Mouse (Mus musculus) intestine, embryonic 15.5 days (tissue): ENCODE data around the gene Ccdc142. TPM values are rescaled to one million over a fixed set of nuclear protein-coding genes. Genes with fewer than 3 reads are reported as not detected.

ENCODE experiments used
- ATAC-seq: fragments of 200-750 bp; cut with Nextera tagmentation; 2 replicates; pipeline ENCODE4 v1.8.0; 2017; ENCODE audit warnings: moderate TSS enrichment, moderate library complexity
- H3K27ac ChIP-seq: fragments of 300-500 bp; sonication (generic); 2 replicates; pipeline ENCODE4 v1.5.1; 2015; ENCODE audit warnings: mild to moderate bottlenecking, inconsistent platforms
- H3K27me3 ChIP-seq: fragments of 300-500 bp; sonication (generic); replicated peaks from 2 replicates; pipeline ENCODE4 v1.6.1; 2015; ENCODE audit warnings: inconsistent platforms
- H3K36me3 ChIP-seq: fragments of 300-500 bp; sonication (generic); 2 replicates; pipeline ENCODE4 v1.6.1; 2015; ENCODE audit warnings: inconsistent platforms
- H3K4me1 ChIP-seq: fragments of 300-500 bp; sonication (generic); replicated peaks from 2 replicates; pipeline ENCODE4 v1.6.1; 2015; ENCODE audit warnings: inconsistent platforms
- H3K4me2 ChIP-seq: fragments of 300-500 bp; sonication (generic); replicated peaks from 2 replicates; pipeline ENCODE4 v1.6.1; 2015; ENCODE audit warnings: mild to moderate bottlenecking, inconsistent platforms
- H3K4me3 ChIP-seq: fragments of 300-500 bp; sonication (generic); replicated peaks from 2 replicates; pipeline ENCODE4 v1.5.1; 2015; ENCODE audit warnings: inconsistent platforms
- H3K9ac ChIP-seq: fragments of 300-500 bp; sonication (generic); 2 replicates; pipeline ENCODE4 v1.6.1; 2015; ENCODE audit warnings: inconsistent platforms
- H3K9me3 ChIP-seq: fragments of 300-500 bp; sonication (generic); 2 replicates; pipeline ENCODE4 v1.6.1; 2016; ENCODE audit warnings: inconsistent platforms
- WGBS: fragments of 180-500 bp; shearing (Covaris S2); methylation state at CpG from one replicate; pipeline ENCODE4 v1.1.7; 2015; 5-methylcytosine and 5-hydroxymethylcytosine counted together
- polyA plus RNA-seq: library from polyadenylated mRNA; unstranded; fragments of >200 nt; fragmentation: Nextera tagmentation; extraction: Ambion mirVana; gene quantifications from 2 replicates; pipeline ENCODE4 v1.2.1, GENCODE M21; 2015

The Ccdc142 gene
- polyA plus RNA-seq, 1 experiment from 2014 or later, result 2.6 TPM

DNA sequence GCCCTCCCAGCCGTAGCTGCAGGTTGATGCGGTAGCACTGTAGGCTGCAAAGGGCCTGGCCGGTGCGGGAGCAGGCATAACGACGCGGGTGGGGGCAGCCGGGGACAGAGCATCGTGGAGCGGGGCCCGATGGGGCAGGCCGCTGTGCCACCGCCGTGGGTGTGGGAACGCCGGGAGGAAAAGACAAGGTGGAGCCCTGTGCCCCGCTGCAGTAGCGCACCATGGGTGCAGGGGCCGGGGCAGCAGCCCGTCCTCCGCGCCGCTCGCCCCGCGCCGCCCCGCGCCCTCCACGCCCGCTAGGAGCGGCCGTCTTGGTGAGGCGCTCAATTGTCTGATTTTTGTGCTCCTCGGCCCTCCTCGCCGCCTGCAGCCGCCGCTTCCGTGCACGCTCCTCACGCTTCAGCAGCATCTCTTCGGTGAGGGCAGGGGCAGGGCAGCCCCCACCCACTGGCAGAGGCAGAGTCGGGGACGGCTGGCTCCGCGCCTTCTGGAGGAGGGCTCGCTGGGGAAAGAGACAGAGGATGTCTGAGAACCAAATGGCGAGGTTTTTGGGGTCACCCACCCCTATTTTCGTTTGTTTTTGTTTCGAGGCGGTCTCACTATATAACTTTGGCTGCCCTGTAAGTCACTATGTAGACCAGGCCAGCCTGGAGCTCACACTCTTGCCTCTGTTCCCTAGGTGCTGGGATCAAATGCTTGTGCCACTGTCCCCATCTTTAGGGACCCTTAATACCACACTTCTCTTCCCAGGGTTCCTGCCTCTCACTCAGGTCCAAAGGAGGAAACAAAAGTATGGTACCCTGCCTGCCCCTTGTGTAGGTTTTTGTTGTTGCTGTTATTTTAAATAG lies 20.7 kb downstream of the Ccdc142 start:
- Histone ChIP-seq H3K4me3 (peak overlapping the region; percentile 65), H3K27ac (peak overlapping the region; percentile 97), H3K36me3 (peaks cover 19% of the 10 kb centered on the region), H3K4me1 (peaks cover 42% of the 10 kb centered on the region), H3K9me3 (no peaks in the 10 kb centered on the region), H3K9ac (peak overlapping the region; percentile 91), H3K27me3 (no peaks in the 10 kb centered on the region), H3K4me2 (peak overlapping the region; percentile 98)
- ATAC-seq, result peak; percentile 53
- under 1% methylated on average over 52 of the region's 52 CpGs for WGBS

DNA sequence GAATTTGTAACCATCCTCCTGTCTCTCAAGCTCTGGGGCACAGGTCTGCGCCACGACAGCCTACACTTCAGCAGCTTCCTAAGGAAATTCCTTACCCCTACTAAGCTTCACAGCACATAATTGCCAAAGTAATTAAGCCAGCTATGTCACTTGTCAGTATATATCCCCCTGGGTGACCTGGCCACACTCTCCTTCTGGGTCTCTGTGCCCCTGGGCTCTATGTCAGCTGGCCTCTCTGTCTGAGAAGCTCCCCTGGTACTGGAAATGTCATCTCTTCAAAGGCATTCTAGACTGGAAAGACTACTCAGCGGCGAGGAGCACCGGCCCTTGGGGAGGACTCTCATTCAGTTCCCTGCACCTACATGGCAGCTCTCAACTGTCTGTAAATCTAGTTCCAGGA lies 21.6 kb downstream of the Ccdc142 start:
- no peak for ATAC-seq
- Histone ChIP-seq H3K9me3 (no peaks in the 10 kb centered on the region), H3K36me3 (peaks cover 13% of the 10 kb centered on the region), H3K27ac (no peak overlapping the region), H3K4me1 (peaks cover 40% of the 10 kb centered on the region), H3K9ac (no peak overlapping the region), H3K4me3 (0 out of 2 replicates have a peak overlapping the region, but pooled peaks have one; percentile 4), H3K4me2 (peak overlapping the region; percentile 98), H3K27me3 (no peaks in the 10 kb centered on the region)
- 87% methylated on average over 5 of the region's 5 CpGs for WGBS

DNA sequence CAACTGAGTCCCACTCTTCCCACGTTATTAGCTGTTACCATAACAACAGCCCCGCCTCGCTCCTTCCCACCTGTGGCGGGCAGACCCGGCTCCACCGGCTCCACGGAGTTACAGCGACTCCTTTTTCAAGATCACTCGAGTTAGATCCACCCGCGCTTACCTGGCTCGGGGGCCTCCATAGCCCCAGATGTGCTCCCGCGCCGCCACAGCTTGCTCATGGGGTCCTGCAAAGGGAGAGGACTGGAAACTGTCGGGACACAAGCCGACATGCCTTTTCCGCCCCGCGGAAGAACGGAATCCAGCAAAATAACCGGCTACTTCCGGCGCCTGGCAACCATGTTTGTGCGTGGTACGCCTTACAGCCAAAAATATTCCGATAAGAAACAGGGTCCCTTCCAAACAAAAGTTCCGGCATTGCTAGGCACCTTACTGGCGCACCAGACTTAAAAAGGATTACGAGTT lies 23.5 kb downstream of the Ccdc142 start:
- no peaks in the 10 kb centered on the region for H3K36me3 ChIP-seq
- no peaks in the 10 kb centered on the region for H3K27me3 ChIP-seq
- under 1% methylated on average over 30 of the region's 30 CpGs for WGBS
- ATAC-seq, result peak; percentile 21
- peak overlapping the region; percentile 89 for H3K4me2 ChIP-seq
- H3K4me3 ChIP-seq, result peak overlapping the region; percentile 72
- peak overlapping the region; percentile 71 for H3K9ac ChIP-seq
- no peak overlapping the region for H3K27ac ChIP-seq
- H3K9me3 ChIP-seq, result no peaks in the 10 kb centered on the region
- H3K4me1 ChIP-seq, result peaks cover 30% of the 10 kb centered on the region

DNA sequence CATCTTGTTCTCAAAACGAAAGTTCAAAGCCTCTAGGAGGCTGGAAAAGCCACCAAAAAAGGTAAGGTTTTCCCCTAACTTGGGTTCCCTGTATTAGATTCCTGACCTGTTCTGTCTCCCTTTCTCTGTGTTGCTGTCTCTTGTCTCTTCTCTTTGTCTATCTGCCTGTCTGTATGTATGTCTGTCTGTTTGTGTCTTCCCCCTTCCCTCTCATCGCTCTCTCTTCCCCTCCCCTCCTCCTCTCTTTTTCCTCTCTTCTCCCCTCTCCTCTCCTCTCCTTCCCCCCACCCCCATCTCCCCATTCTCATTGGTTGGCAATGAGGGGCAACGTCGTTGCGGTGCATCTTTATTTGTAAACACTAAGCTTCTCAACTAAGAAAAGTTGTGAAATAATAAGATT lies 23.9 kb downstream of the Ccdc142 start, which contains the start of gene Ino80b:
Gene Ino80b (minus strand): TSS at position 101 of the 400 bp plus-strand sequence.
- no peak for ATAC-seq
- peak within 1 kb of the TSS; percentile 89 for H3K4me2 ChIP-seq
- H3K4me1 ChIP-seq, result peaks cover 25% of the 10 kb centered on the region
- H3K9ac ChIP-seq, result peak within 1 kb of the TSS; percentile 71
- no peaks in the 10 kb centered on the region for H3K27me3 ChIP-seq
- peak within 1 kb of the TSS; percentile 72 for H3K4me3 ChIP-seq
- no peaks in the 10 kb centered on the region for H3K36me3 ChIP-seq
- H3K9me3 ChIP-seq, result no peaks in the 10 kb centered on the region
- no peak within 1 kb of the TSS for H3K27ac ChIP-seq
- 18% methylated on average over 5 of the region's 5 CpGs for WGBS

DNA sequence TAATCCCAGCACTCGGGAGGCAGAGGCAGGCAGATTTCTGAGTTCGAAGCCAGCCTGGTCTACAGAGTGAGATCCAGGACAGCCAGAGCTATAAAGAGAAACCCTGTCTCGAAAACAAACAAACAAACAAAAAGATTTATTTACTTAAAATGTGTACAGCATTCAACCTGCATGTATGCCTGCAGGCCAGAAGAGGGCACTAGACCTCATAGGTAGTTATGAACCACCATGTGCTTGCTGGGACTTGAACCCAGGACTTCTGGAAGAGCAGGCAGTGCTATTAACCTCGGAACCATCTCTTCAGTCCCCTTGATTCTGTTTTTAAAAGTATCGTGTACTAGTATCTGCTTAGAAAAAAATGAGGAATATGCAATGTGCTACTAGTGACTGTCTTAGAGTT lies 26.0 kb downstream of the Ccdc142 start:
- Histone ChIP-seq H3K27me3 (no peaks in the 10 kb centered on the region), H3K27ac (no peak overlapping the region), H3K9ac (no peak overlapping the region), H3K36me3 (no peaks in the 10 kb centered on the region), H3K4me2 (no peak overlapping the region), H3K4me3 (no peak overlapping the region), H3K4me1 (peaks cover 14% of the 10 kb centered on the region), H3K9me3 (no peaks in the 10 kb centered on the region)
- WGBS, result 96% methylated on average over 5 of the region's 5 CpGs
- ATAC-seq, result no peak

DNA sequence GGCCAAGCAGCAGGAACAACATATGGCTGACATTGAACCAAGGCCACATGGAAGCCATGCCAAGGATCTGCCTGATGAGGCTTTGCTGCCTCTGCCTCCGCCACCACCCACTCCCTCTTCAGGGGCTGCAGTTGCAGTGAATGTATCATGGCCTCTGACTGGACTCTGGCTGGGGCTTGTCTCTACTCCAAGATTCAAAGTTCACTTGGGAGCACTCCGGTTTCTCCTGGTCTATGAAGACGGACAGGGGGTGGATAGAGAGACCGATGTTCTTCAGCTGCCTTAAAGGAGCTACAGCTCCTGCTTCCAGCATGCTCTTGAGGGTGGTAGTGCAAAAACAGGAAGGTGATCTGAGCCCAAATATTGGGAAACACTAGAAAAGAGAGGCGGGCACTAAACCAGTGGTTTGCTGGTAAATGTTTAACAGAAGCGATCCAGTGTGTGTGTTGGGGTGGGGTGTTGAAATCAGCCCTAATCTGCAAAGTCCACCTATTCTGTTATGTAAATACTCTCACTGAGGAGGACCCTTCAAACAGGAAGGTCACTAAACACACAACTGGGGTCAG lies 30.2 kb downstream of the Ccdc142 start:
- Histone ChIP-seq H3K4me1 (peaks cover 21% of the 10 kb centered on the region), H3K4me3 (no peak overlapping the region)
- 46% methylated on average over 6 of the region's 6 CpGs for WGBS

DNA sequence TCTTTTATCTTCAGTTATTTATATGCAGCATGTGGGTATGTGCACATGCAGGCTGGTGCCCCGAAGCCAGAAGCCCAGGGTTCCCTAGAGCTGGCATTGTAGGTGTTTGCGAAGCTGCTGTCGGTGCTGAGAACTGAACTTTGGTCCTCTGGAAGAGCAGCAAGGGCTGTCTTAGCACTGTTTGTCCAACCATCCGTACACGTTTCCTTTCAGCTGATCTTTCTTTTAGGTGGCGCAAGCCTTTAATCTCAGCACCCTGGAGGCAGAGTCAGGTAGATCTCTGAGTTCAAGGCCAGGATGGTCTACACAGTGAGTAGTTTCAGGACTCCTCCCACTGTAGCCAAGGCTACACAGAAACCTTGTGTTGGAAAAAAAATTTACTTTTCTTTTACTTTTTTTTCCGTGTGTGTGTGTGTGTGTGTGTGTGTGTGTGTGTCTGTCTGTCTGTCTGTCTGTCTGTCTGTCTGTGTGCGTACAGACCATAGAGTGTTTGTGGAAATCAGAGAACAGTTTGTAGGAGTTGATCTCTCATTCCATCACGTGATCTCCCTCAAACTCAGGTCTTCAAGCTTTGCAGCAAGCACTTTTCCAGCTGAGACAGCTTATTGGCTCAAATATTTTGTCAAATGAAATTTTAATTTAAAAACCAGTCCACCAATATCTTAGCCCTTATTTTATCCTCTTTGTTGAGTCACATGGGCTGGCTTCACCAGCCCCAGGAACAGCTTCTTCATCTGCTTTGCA lies 30.9 kb downstream of the Ccdc142 start:
- no peaks in the 10 kb centered on the region for H3K9me3 ChIP-seq
- no peaks in the 10 kb centered on the region for H3K36me3 ChIP-seq
- peak overlapping the region; percentile 85 for H3K27ac ChIP-seq
- H3K4me1 ChIP-seq, result peaks cover 23% of the 10 kb centered on the region
- no peak for ATAC-seq
- H3K27me3 ChIP-seq, result no peaks in the 10 kb centered on the region
- no peak overlapping the region for H3K9ac ChIP-seq
- 71% methylated on average over 9 of the region's 9 CpGs for WGBS
- H3K4me3 ChIP-seq, result no peak overlapping the region
- H3K4me2 ChIP-seq, result no peak overlapping the region

More for the DNA sequence above, 30.2 kb downstream of the Ccdc142 start:
- Histone ChIP-seq H3K9me3 (no peaks in the 10 kb centered on the region), H3K27ac (peak overlapping the region; percentile 85), H3K36me3 (no peaks in the 10 kb centered on the region), H3K4me2 (peak overlapping the region; percentile 47), H3K27me3 (no peaks in the 10 kb centered on the region), H3K9ac (no peak overlapping the region)
- ATAC-seq, result peak; percentile 74

DNA sequence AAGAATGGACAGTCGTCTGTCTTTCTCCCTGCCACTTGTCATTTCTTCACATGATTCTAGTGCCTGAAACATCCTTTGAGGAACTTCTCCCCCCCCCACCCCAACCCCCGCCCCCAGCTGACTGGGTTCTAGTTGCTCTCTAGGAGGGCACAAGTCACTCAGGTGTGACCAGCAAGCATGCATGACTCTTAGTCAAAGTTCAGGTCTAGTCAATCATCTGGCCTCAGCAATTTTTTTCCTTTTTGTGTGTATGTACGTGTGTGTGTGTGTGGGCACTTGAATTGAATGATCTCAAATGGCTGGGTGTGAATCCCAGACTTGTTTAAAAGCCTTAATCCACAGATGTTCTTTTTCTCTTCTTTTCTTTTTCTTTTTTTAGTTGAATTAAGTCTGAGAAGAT lies 32.8 kb downstream of the Ccdc142 start:
- no peak overlapping the region for H3K9ac ChIP-seq
- WGBS, result 61% methylated on average over 3 of the region's 3 CpGs
- no peaks in the 10 kb centered on the region for H3K36me3 ChIP-seq
- H3K4me1 ChIP-seq, result peaks cover 37% of the 10 kb centered on the region
- no peaks in the 10 kb centered on the region for H3K9me3 ChIP-seq
- no peak overlapping the region for H3K27ac ChIP-seq
- ATAC-seq, result no peak
- no peaks in the 10 kb centered on the region for H3K27me3 ChIP-seq
- no peak overlapping the region for H3K4me2 ChIP-seq
- H3K4me3 ChIP-seq, result no peak overlapping the region

DNA sequence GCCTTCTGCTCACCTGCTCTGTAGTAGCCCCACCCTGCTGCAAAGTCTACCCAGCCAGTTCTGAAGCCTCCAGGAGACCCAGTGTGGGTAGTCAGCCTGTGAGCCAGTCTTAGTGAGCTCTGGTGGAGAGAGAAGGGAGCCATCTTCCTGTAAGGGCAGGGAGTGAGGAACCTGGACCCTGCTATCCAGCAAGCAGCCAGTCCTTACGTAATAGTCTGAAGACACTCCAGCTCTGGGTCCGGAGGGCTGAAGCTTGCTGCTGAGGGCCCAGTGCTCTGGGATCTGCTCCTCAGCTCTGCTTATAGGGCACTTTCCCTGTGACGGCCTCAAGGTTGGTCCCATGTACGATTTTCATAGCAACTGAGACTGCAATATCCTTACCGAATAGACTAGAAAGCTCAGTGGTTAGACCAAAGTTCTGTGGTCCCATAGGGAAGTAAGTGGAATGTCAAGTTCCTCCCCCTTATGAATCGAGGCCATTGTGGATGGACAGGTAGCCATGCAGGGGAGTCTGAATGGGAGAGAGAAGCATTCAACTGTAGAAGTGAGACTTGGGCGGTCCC lies 33.6 kb downstream of the Ccdc142 start, which contains the start of gene Rtkn:
Gene Rtkn (plus strand): TSS at position 513 of the 563 bp plus-strand sequence.
- Histone ChIP-seq H3K4me3 (peak within 1 kb of the TSS; percentile 52), H3K4me2 (peak within 1 kb of the TSS; percentile 75), H3K36me3 (no peaks in the 10 kb centered on the region), H3K27me3 (no peaks in the 10 kb centered on the region), H3K4me1 (peaks cover 37% of the 10 kb centered on the region), H3K27ac (peak within 1 kb of the TSS; percentile 99), H3K9ac (peak within 1 kb of the TSS; percentile 76), H3K9me3 (no peaks in the 10 kb centered on the region)
- 59% methylated on average over 7 of the region's 7 CpGs for WGBS
- ATAC-seq, result no peak

DNA sequence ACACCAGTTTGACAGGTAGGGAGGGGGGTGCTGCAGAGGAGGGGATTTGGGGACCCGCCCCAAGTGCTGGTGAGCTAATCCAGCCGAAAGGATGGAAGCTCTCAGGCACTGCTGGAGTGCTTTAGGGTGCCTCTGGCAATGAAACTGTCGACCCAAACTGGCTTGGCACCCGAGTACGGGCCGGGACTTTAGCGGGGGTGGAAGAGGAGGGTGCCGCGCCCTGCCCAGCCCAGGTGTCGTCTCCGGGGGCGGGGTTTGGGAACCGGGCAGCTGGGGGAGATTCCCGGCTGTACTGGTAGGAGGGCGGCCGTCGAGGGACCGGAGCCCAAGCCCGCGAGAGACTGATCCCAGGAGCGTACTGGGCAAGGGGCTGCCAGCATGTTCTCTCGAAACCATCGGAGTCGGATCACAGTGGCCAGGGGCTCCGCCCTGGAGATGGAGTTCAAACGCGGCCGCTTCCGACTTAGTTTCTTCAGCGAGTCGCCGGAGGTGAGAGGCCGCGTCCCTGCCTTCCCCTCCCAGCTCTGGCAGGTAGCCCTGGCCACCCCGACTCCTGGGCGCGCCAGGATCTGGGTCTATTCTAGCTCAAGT lies 34.3 kb downstream of the Ccdc142 start:
- no peak for ATAC-seq
- peaks cover 37% of the 10 kb centered on the region for H3K4me1 ChIP-seq
- 5% methylated on average over 37 of the region's 37 CpGs for WGBS
- H3K9ac ChIP-seq, result peak overlapping the region; percentile 76
- H3K36me3 ChIP-seq, result no peaks in the 10 kb centered on the region
- peak overlapping the region; percentile 52 for H3K4me3 ChIP-seq
- H3K4me2 ChIP-seq, result peak overlapping the region; percentile 75
- H3K9me3 ChIP-seq, result no peaks in the 10 kb centered on the region
- H3K27me3 ChIP-seq, result no peaks in the 10 kb centered on the region
- H3K27ac ChIP-seq, result peak overlapping the region; percentile 99; the same call in 1 of the 2 replicates

DNA sequence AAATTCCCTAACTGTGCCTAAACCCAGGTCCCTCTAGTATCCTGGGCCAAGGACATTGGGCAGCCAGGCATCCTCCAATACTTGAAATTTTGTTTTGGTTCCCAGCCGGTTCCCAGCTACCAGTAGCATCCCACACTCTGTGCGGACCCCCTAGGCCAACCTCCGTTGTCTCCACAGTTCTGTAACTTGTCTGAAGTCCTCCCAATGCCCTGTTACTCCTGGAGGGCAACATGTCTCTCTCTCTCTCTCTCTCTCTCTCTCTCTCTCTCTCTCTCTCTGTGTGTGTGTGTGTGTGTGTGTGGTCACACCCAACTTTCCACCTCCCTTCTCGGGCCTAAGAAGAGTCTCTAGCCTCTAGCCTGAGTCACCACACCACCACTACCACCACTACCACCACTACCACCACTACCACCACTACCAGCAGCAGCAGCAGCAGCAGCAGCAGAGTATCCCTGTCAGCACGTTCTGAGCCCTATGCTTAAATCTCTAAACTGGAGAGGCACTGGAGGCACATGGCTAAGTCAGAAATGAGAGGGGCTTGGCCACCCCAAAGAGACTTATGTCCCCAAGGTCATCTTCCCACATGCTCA lies 35.0 kb downstream of the Ccdc142 start:
- Histone ChIP-seq H3K9me3 (no peaks in the 10 kb centered on the region), H3K27me3 (no peaks in the 10 kb centered on the region), H3K27ac (peak overlapping the region; percentile 99), H3K36me3 (no peaks in the 10 kb centered on the region), H3K4me3 (peak overlapping the region; percentile 52), H3K4me2 (peak overlapping the region; percentile 75), H3K4me1 (peaks cover 37% of the 10 kb centered on the region), H3K9ac (peak overlapping the region; percentile 76)
- no peak for ATAC-seq
- 10% methylated on average over 5 of the region's 5 CpGs for whole genome bisulfite sequencing
